Mouse (Mus musculus): ENCODE data around the gene Gli3. TPM values are rescaled to one million over a fixed set of nuclear protein-coding genes. Genes with fewer than 3 reads are reported as not detected.

Gene Gli3
- polyA plus RNA-seq, 2 experiments = 0.21 to 0.44 TPM

DNA sequence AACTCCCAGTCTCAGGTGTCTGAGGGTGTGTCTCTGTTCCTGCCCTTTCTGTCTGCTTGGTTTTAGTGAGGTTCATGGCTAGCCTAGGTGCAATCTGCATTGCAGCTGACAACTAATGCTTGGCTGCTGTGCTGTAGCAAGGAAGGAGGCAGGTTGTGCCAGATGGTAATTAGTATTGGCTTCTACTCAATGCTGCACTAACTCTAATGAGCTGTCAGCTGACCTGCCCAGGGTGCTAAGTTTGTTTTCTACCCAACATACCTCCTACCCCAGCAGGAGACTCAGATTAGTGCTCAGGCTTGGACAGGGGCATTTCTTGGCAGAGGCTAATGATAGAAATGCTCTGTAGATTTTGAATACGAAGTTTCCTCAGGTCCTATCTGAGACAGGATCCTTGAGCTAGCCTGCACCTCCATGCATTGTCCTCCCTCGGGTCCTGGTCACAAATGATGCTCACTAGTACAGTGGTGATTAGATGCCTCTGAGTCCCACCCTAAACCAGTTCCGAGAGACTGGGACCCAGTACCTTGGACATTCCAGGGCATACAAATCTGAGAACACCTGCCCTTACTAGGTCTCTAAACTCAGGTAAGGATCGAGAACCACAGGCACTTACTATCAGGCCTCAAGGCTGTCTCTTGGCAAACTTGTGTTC, 214.2 kb downstream of the Gli3 start:
- no peak for ATAC-seq (ENCODE audit: insufficient read depth)
- H3K4me2 ChIP-seq (ENCODE audit: low read depth) = no peak overlapping the region
- 57% methylated on average over 4 of the region's 4 CpGs for WGBS (ENCODE audit: insufficient replicate concordance)

DNA sequence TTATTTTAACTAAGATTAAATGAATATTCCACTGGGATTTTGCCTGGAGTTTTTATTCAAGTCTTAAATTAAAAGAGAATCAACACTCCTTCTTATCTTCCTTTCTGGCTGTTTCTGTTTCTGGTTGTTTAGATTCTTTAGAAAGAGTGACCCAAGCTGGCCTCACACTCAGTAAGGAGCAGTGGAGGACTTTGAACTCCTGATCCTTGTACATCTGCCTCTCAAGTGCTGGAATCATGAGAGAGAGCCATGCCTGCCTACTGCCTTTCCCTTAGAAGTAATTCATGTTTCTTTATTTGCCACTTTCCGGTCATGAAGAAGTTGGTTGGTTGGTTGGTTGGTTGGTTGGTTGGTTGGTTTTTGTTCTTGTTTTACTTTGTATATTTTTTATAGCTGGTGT, 218.5 kb downstream of the Gli3 start:
- TF ChIP-seq EP300 (IDR thresholded peaks at IDR 0.05; ENCODE audit: low read depth) (no peak), CTCF (IDR thresholded peaks at IDR 0.05; ENCODE audit: low read depth) (no peak)
- no peak for DNase-seq (ENCODE audit: low read depth in 3 of 3, low spot score in 3 of 3)
- no peaks in the 10 kb centered on the region for H3K36me3 ChIP-seq (replicated peaks; ENCODE audit: control insufficient read depth, insufficient read depth, low read depth)
- H3K9me3 ChIP-seq (ENCODE audit: control insufficient read depth, low read length) = no peaks in the 10 kb centered on the region
- H3K4me3 ChIP-seq (ENCODE audit: insufficient read depth in 1 of 2, low read depth in 2 of 2, low read length in 2 of 2) = no peak overlapping the region
- H3K4me2 ChIP-seq (ENCODE audit: low read depth) = no peak overlapping the region
- no peak overlapping the region for H3K9ac ChIP-seq (replicated peaks)
- no peak overlapping the region for H3K27ac ChIP-seq
- no peaks in the 10 kb centered on the region for H3K27me3 ChIP-seq (ENCODE audit: control insufficient read depth, insufficient read depth, low read length)
- no peaks in the 10 kb centered on the region for H3K4me1 ChIP-seq (replicated peaks; ENCODE audit: control insufficient read depth in 2 of 2, insufficient read depth in 2 of 2, low read length in 1 of 2)
- 80% methylated on average over 1 of the region's 1 CpGs for WGBS (ENCODE audit: insufficient replicate concordance)
- ATAC-seq (ENCODE audit: insufficient read depth) = no peak

More for the DNA sequence above, 214.2 kb downstream of the Gli3 start:
- Histone ChIP-seq H3K36me3 (replicated peaks; ENCODE audit: control insufficient read depth, insufficient read depth, low read depth) (no peaks in the 10 kb centered on the region), H3K9ac (replicated peaks) (no peak overlapping the region), H3K9me3 (ENCODE audit: control insufficient read depth, low read length) (no peaks in the 10 kb centered on the region), H3K27me3 (ENCODE audit: control insufficient read depth, insufficient read depth, low read length) (no peaks in the 10 kb centered on the region), H3K4me3 (ENCODE audit: insufficient read depth in 1 of 2, low read depth in 2 of 2, low read length in 2 of 2) (no peak overlapping the region), H3K27ac (no peak overlapping the region), H3K4me1 (replicated peaks; ENCODE audit: control insufficient read depth in 2 of 2, insufficient read depth in 2 of 2, low read length in 1 of 2) (no peaks in the 10 kb centered on the region)
- DNase-seq (ENCODE audit: low read depth in 3 of 3, low spot score in 3 of 3) = no peak
- TF ChIP-seq CTCF (IDR thresholded peaks at IDR 0.05; ENCODE audit: low read depth) (no peak), EP300 (IDR thresholded peaks at IDR 0.05; ENCODE audit: low read depth) (no peak)

DNA sequence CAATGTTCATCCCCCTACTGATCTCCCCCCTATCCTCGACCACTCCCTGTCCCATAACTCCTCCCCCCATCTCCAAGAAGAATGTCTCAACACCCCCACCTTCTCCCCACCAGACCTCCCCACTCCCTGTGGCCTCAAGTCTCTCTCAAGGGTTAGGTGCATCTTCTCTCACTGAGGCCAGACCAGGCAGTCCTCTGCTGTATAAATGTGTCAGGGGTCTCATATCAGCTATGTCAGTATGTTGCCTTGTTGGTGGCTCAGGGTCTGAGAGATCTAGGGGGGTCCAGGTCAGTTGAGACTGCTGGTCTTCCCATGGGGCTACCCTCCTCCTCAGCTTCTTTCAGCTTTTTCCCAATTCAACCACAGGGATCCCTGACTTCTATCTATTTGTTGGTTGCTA, 220.0 kb downstream of the Gli3 start:
- Histone ChIP-seq H3K4me1 (replicated peaks; ENCODE audit: control insufficient read depth in 2 of 2, insufficient read depth in 2 of 2, low read length in 1 of 2) (no peaks in the 10 kb centered on the region), H3K36me3 (replicated peaks; ENCODE audit: control insufficient read depth, insufficient read depth, low read depth) (no peaks in the 10 kb centered on the region), H3K9me3 (ENCODE audit: control insufficient read depth, low read length) (no peaks in the 10 kb centered on the region), H3K4me3 (ENCODE audit: insufficient read depth in 1 of 2, low read depth in 2 of 2, low read length in 2 of 2) (no peak overlapping the region), H3K4me2 (ENCODE audit: low read depth) (no peak overlapping the region), H3K27ac (no peak overlapping the region), H3K9ac (replicated peaks) (no peak overlapping the region), H3K27me3 (ENCODE audit: control insufficient read depth, insufficient read depth, low read length) (no peaks in the 10 kb centered on the region)
- WGBS (ENCODE audit: insufficient replicate concordance) = 35% methylated on average over 1 of the region's 1 CpGs
- TF ChIP-seq EP300 (IDR thresholded peaks at IDR 0.05; ENCODE audit: low read depth) = no peak
- TF ChIP-seq CTCF (IDR thresholded peaks at IDR 0.05; ENCODE audit: low read depth) = no peak
- DNase-seq (ENCODE audit: low read depth in 3 of 3, low spot score in 3 of 3) = no peak
- ATAC-seq (ENCODE audit: insufficient read depth) = no peak

- no peaks in the 10 kb centered on the region for H3K9me3 ChIP-seq (ENCODE audit: control insufficient read depth, low read length)
- 54% methylated on average over 6 of the region's 6 CpGs for whole genome bisulfite sequencing (ENCODE audit: insufficient replicate concordance)
- no peaks in the 10 kb centered on the region for H3K36me3 ChIP-seq (replicated peaks; ENCODE audit: control insufficient read depth, insufficient read depth, low read depth)
- ATAC-seq (ENCODE audit: insufficient read depth) = no peak
- H3K4me2 ChIP-seq (ENCODE audit: low read depth) = no peak overlapping the region
- TF ChIP-seq EP300 (IDR thresholded peaks at IDR 0.05; ENCODE audit: low read depth) = no peak
- no peak for TF ChIP-seq CTCF (IDR thresholded peaks at IDR 0.05; ENCODE audit: low read depth)
- DNase-seq (ENCODE audit: low read depth in 3 of 3, low spot score in 3 of 3) = no peak
- H3K9ac ChIP-seq (replicated peaks) = no peak overlapping the region
- H3K4me3 ChIP-seq (ENCODE audit: insufficient read depth in 1 of 2, low read depth in 2 of 2, low read length in 2 of 2) = no peak overlapping the region
- no peaks in the 10 kb centered on the region for H3K4me1 ChIP-seq (replicated peaks; ENCODE audit: control insufficient read depth in 2 of 2, insufficient read depth in 2 of 2, low read length in 1 of 2)
- H3K27ac ChIP-seq = no peak overlapping the region
- H3K27me3 ChIP-seq (ENCODE audit: control insufficient read depth, insufficient read depth, low read length) = no peaks in the 10 kb centered on the region
Observed at GRCm38 (mm10) chr13:15688074-15688825, 225.2 kb downstream of the Gli3 start.

DNA sequence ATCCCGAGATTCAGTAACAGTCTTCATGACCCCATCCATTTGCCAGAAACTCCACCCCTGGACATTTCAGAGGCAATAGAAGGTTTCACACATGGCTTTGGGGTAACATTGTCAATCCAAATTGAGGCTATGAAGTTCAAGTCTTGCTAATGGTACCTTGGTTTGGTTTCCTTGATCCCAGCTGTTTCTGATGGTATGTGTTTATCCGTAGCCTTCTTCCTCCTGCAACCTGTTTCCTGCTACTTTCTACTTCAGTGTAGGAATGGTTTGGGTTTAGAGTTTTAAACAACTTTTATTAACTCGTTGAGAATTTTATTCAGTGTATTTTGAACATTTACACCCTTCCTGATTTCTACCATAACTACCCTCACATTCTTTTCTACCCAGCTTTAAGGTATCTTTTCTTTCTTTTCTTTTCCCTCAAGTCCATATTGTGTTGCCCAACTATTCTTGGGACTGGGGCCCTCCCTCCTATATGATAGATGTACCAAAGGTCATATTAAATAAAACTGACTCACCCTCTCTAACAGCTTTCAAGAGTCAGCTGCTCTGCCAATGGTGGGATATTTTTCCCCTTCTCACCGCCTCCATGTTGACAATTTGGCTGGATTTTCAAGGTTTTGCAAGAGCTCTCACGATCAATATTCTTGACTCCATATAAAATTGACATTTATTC, 225.9 kb downstream of the Gli3 start:
- H3K4me1 ChIP-seq (replicated peaks; ENCODE audit: control insufficient read depth in 2 of 2, insufficient read depth in 2 of 2, low read length in 1 of 2) = no peaks in the 10 kb centered on the region
- no peak overlapping the region for H3K4me3 ChIP-seq (ENCODE audit: insufficient read depth in 1 of 2, low read depth in 2 of 2, low read length in 2 of 2)
- H3K9me3 ChIP-seq (ENCODE audit: control insufficient read depth, low read length) = no peaks in the 10 kb centered on the region
- 57% methylated on average over 5 of the region's 5 CpGs for WGBS (ENCODE audit: insufficient replicate concordance)
- ATAC-seq (ENCODE audit: insufficient read depth) (no peak), DNase-seq (ENCODE audit: low read depth in 3 of 3, low spot score in 3 of 3) (no peak)
- no peaks in the 10 kb centered on the region for H3K36me3 ChIP-seq (replicated peaks; ENCODE audit: control insufficient read depth, insufficient read depth, low read depth)
- TF ChIP-seq EP300 (IDR thresholded peaks at IDR 0.05; ENCODE audit: low read depth) (no peak), CTCF (IDR thresholded peaks at IDR 0.05; ENCODE audit: low read depth) (no peak)
- H3K9ac ChIP-seq (replicated peaks) = no peak overlapping the region
- H3K4me2 ChIP-seq (ENCODE audit: low read depth) = no peak overlapping the region
- H3K27ac ChIP-seq = no peak overlapping the region
- no peaks in the 10 kb centered on the region for H3K27me3 ChIP-seq (ENCODE audit: control insufficient read depth, insufficient read depth, low read length)

Data from liver, embryonic 14.5 days (tissue).